Comparison of ENCODE assay signal across 7 mouse cellular contexts in genomic region chr7:44896499-44896898, GRCm38 (mm10). TPM values are rescaled to one million over a fixed set of nuclear protein-coding genes. Genes with fewer than 3 reads are reported as not detected.
A peak's percentile ranks its signal among the peaks of the same experiment; 100 is the strongest.
DNase-seq lines count a peak whose midpoint lies in the region; ATAC-seq and TF ChIP-seq lines count a peak whose summit lies in the region.

No protein-coding gene starts in this region.

- H3K9ac ChIP-seq in forebrain, embryonic 16.5 days (replicated peaks; ENCODE audit: low read depth, low read length), result peak overlapping the region; percentile 68
- H3K9ac ChIP-seq in limb, embryonic 14.5 days (ENCODE audit: low read depth, low read length, severe bottlenecking), result peak overlapping the region; percentile 67

- WGBS in spleen, adult 2 months, result 40% methylated on average over 10 of the region's 10 CpGs
- WGBS in forebrain, embryonic 16.5 days, result 26% methylated on average over 10 of the region's 10 CpGs
- 39% methylated on average over 10 of the region's 10 CpGs for WGBS in limb, embryonic 14.5 days

- TF ChIP-seq POLR2A in spleen, adult 2 months (IDR thresholded peaks at IDR 0.05; ENCODE audit: low read depth, low read length), result no peak
- TF ChIP-seq POLR2A in limb, embryonic 14.5 days (IDR thresholded peaks at IDR 0.05; ENCODE audit: borderline replicate concordance, extremely low read depth, insufficient read depth, insufficient read length), result no peak

- H3K4me1 ChIP-seq in spleen, adult 2 months (ENCODE audit: control insufficient read depth, insufficient read depth, insufficient read length), result peaks cover 11% of the 10 kb centered on the region
- peaks cover 50% of the 10 kb centered on the region for H3K4me1 ChIP-seq in forebrain, embryonic 16.5 days (replicated peaks; ENCODE audit: control insufficient read depth, insufficient read depth, low read length)
- H3K4me1 ChIP-seq in limb, embryonic 14.5 days (ENCODE audit: control insufficient read depth, insufficient read depth, low read length), result peaks cover 23% of the 10 kb centered on the region

- peak overlapping the region; percentile 57 for H3K4me2 ChIP-seq in forebrain, embryonic 16.5 days (ENCODE audit: low read length)
- peak overlapping the region; percentile 52 for H3K4me2 ChIP-seq in limb, embryonic 14.5 days (replicated peaks; ENCODE audit: low read depth, low read length, severe bottlenecking)

- peak overlapping the region; percentile 92 for H3K4me3 ChIP-seq in spleen, adult 2 months (ENCODE audit: extremely low read depth, insufficient read depth, insufficient read length)
- H3K4me3 ChIP-seq in forebrain, embryonic 16.5 days (replicated peaks; ENCODE audit: low read length), result peak overlapping the region; percentile 67
- peak overlapping the region; percentile 57 for H3K4me3 ChIP-seq in limb, embryonic 14.5 days (replicated peaks; ENCODE audit: low read length)

- no peaks in the 10 kb centered on the region for H3K9me3 ChIP-seq in forebrain, embryonic 16.5 days (ENCODE audit: control insufficient read depth, low read length)
- no peaks in the 10 kb centered on the region for H3K9me3 ChIP-seq in limb, embryonic 14.5 days (ENCODE audit: control insufficient read depth, low read length)

- H3K27ac ChIP-seq in spleen, adult 2 months (ENCODE audit: insufficient read depth, low read length), result peak overlapping the region; percentile 83
- H3K27ac ChIP-seq in forebrain, embryonic 16.5 days (ENCODE audit: low read length), result peak overlapping the region; percentile 93
- H3K27ac ChIP-seq in limb, embryonic 14.5 days (replicated peaks; ENCODE audit: low read depth, low read length), result peak overlapping the region; percentile 87; the same call in 1 of the 2 replicates

- no peak for DNase-seq in spleen, adult 2 months (ENCODE audit: low read depth in 1 of 2, low spot score in 2 of 2)
- DNase-seq in spleen, postnatal 14 days (ENCODE audit: low spot score in 2 of 2), result no peak
- no peak for DNase-seq in limb, embryonic 14.5 days (ENCODE audit: low spot score)
- no peak for DNase-seq in frontal cortex, adult 2 months (ENCODE audit: extremely low spot score in 1 of 2, low spot score in 1 of 2)
- DNase-seq in urinary bladder, adult 2 months (ENCODE audit: low spot score), result no peak
- DNase-seq in urinary bladder, postnatal 10 days (ENCODE audit: low spot score), result no peak

- ATAC-seq in forebrain, embryonic 16.5 days, result no peak
- ATAC-seq in limb, embryonic 14.5 days (ENCODE audit: low FRiP score, low read depth), result no peak

- TF ChIP-seq CTCF in spleen, adult 2 months (IDR thresholded peaks at IDR 0.05; ENCODE audit: extremely low read depth, insufficient read depth, insufficient read length, insufficient replicate concordance), result no peak

- H3K36me3 ChIP-seq in spleen, adult 2 months (ENCODE audit: control insufficient read depth, insufficient read depth, low read length), result peaks cover 2% of the 10 kb centered on the region
- H3K36me3 ChIP-seq in forebrain, embryonic 16.5 days (ENCODE audit: control insufficient read depth, insufficient read depth), result peaks cover 4% of the 10 kb centered on the region; the same call in 1 of the 2 replicates
- peaks cover 28% of the 10 kb centered on the region for H3K36me3 ChIP-seq in limb, embryonic 14.5 days (ENCODE audit: control insufficient read depth, insufficient read depth, low read length)

- H3K27me3 ChIP-seq in spleen, adult 2 months (ENCODE audit: control insufficient read depth, insufficient read depth, low read length), result no peaks in the 10 kb centered on the region
- H3K27me3 ChIP-seq in forebrain, embryonic 16.5 days (replicated peaks; ENCODE audit: control insufficient read depth, insufficient read depth, low read length), result no peaks in the 10 kb centered on the region
- no peaks in the 10 kb centered on the region for H3K27me3 ChIP-seq in limb, embryonic 14.5 days (ENCODE audit: control insufficient read depth, insufficient read depth, low read length)

RNA-seq across cellular contexts. Expression of gene Fuz, which starts 0.6 kb away (rescaled TPM):
- polyA plus RNA-seq in spleen, adult 2 months (2012; rRNA removed), result 52.8 and 54.4 TPM in 2 replicates
- polyA plus RNA-seq in forebrain, embryonic 16.5 days (2015; fragmentation: Nextera tagmentation; extraction: Ambion mirVana), result 21.1 and 21.2 TPM in 2 replicates
- polyA plus RNA-seq in limb, embryonic 14.5 days (2012; rRNA removed), result 48.7 and 72.6 TPM in 2 replicates
- 21.7 and 25.0 TPM in 2 replicates for polyA plus RNA-seq in limb, embryonic 14.5 days (2014; fragmentation: Nextera tagmentation; extraction: Ambion mirVana)
- 30.4 and 32.4 TPM in 2 replicates for polyA plus RNA-seq in frontal cortex, adult 2 months (2012; rRNA removed)
- 47.7 and 53.9 TPM in 2 replicates for polyA plus RNA-seq in urinary bladder, adult 2 months (2012; rRNA removed)

RNA-seq across cellular contexts. Expression of gene Med25, which starts 4.0 kb away (rescaled TPM):
- 113 and 136 TPM in 2 replicates for polyA plus RNA-seq in spleen, adult 2 months (2012; rRNA removed)
- polyA plus RNA-seq in forebrain, embryonic 16.5 days (2015; fragmentation: Nextera tagmentation; extraction: Ambion mirVana), result 158 and 166 TPM in 2 replicates
- polyA plus RNA-seq in limb, embryonic 14.5 days (2012; rRNA removed), result 142 and 181 TPM in 2 replicates
- 69.1 and 73.5 TPM in 2 replicates for polyA plus RNA-seq in limb, embryonic 14.5 days (2014; fragmentation: Nextera tagmentation; extraction: Ambion mirVana)
- 123 and 130 TPM in 2 replicates for polyA plus RNA-seq in frontal cortex, adult 2 months (2012; rRNA removed)
- 57.8 and 66.1 TPM in 2 replicates for polyA plus RNA-seq in urinary bladder, adult 2 months (2012; rRNA removed)

RNA-seq across cellular contexts. Expression of gene Ptov1, which starts 26.9 kb away (rescaled TPM):
- polyA plus RNA-seq in spleen, adult 2 months (2012; rRNA removed), result 66.2 and 77.3 TPM in 2 replicates
- 551 and 582 TPM in 2 replicates for polyA plus RNA-seq in forebrain, embryonic 16.5 days (2015; fragmentation: Nextera tagmentation; extraction: Ambion mirVana)
- polyA plus RNA-seq in limb, embryonic 14.5 days (2012; rRNA removed), result 751 and 1,065 TPM in 2 replicates
- 471 and 513 TPM in 2 replicates for polyA plus RNA-seq in limb, embryonic 14.5 days (2014; fragmentation: Nextera tagmentation; extraction: Ambion mirVana)
- polyA plus RNA-seq in frontal cortex, adult 2 months (2012; rRNA removed), result 408 and 469 TPM in 2 replicates
- polyA plus RNA-seq in urinary bladder, adult 2 months (2012; rRNA removed), result 176 and 195 TPM in 2 replicates

RNA-seq across cellular contexts. Expression of gene Ap2a1, which starts 32.8 kb away (rescaled TPM):
- polyA plus RNA-seq in spleen, adult 2 months (2012; rRNA removed), result 69.9 and 91.7 TPM in 2 replicates
- 111 and 113 TPM in 2 replicates for polyA plus RNA-seq in forebrain, embryonic 16.5 days (2015; fragmentation: Nextera tagmentation; extraction: Ambion mirVana)
- polyA plus RNA-seq in limb, embryonic 14.5 days (2012; rRNA removed), result 113 and 141 TPM in 2 replicates
- 72.2 and 75.7 TPM in 2 replicates for polyA plus RNA-seq in limb, embryonic 14.5 days (2014; fragmentation: Nextera tagmentation; extraction: Ambion mirVana)
- 216 and 254 TPM in 2 replicates for polyA plus RNA-seq in frontal cortex, adult 2 months (2012; rRNA removed)
- 74.2 and 77.7 TPM in 2 replicates for polyA plus RNA-seq in urinary bladder, adult 2 months (2012; rRNA removed)

RNA-seq across cellular contexts. Expression of gene Pnkp, which starts 39.6 kb away (rescaled TPM):
- polyA plus RNA-seq in spleen, adult 2 months (2012; rRNA removed), result 67.3 and 84.9 TPM in 2 replicates
- polyA plus RNA-seq in forebrain, embryonic 16.5 days (2015; fragmentation: Nextera tagmentation; extraction: Ambion mirVana), result 29.4 and 32.6 TPM in 2 replicates
- 28.7 and 32.0 TPM in 2 replicates for polyA plus RNA-seq in limb, embryonic 14.5 days (2012; rRNA removed)
- polyA plus RNA-seq in limb, embryonic 14.5 days (2014; fragmentation: Nextera tagmentation; extraction: Ambion mirVana), result 23.8 and 26.6 TPM in 2 replicates
- polyA plus RNA-seq in frontal cortex, adult 2 months (2012; rRNA removed), result 42.3 and 44.9 TPM in 2 replicates
- 23.4 and 24.1 TPM in 2 replicates for polyA plus RNA-seq in urinary bladder, adult 2 months (2012; rRNA removed)
